Mouse (Mus musculus) hindbrain, embryonic 12.5 days (tissue): ENCODE results near the gene Ubtf. TPM values are rescaled to one million over a fixed set of nuclear protein-coding genes. Genes with fewer than 3 reads are reported as not detected.

Experiments used
- ATAC-seq: fragments of 200-750 bp; cut with Nextera tagmentation; 2 replicates; pipeline ENCODE4 v1.8.0; 2017; ENCODE audit warnings: moderate TSS enrichment; ENCODE audit not compliant: low FRiP score
- H3K27ac ChIP-seq: fragments of 300-500 bp; sonication (generic); 2 replicates; pipeline ENCODE4 v1.5.1; 2016; ENCODE audit warnings: mild to moderate bottlenecking
- H3K27me3 ChIP-seq: fragments of 300-500 bp; sonication (generic); 2 replicates; pipeline ENCODE4 v1.6.1; 2016; ENCODE audit warnings: mild to moderate bottlenecking
- H3K36me3 ChIP-seq: fragments of 300-500 bp; sonication (generic); 2 replicates; pipeline ENCODE4 v1.6.1; 2016; ENCODE audit warnings: mild to moderate bottlenecking
- H3K4me1 ChIP-seq: fragments of 300-500 bp; sonication (generic); 2 replicates; pipeline ENCODE4 v1.6.1; 2016
- H3K4me2 ChIP-seq: fragments of 300-500 bp; sonication (generic); replicated peaks from 2 replicates; pipeline ENCODE4 v1.6.1; 2016; ENCODE audit warnings: mild to moderate bottlenecking
- H3K4me3 ChIP-seq: fragments of 300-500 bp; sonication (generic); 2 replicates; pipeline ENCODE4 v1.5.1; 2016; ENCODE audit warnings: mild to moderate bottlenecking
- H3K9ac ChIP-seq: fragments of 300-500 bp; sonication (generic); 2 replicates; pipeline ENCODE4 v1.6.1; 2016; ENCODE audit warnings: mild to moderate bottlenecking, moderate library complexity
- H3K9me3 ChIP-seq: fragments of 300-500 bp; sonication (generic); replicated peaks from 2 replicates; pipeline ENCODE4 v1.6.1; 2016; ENCODE audit warnings: mild to moderate bottlenecking
- WGBS: fragments of 180-500 bp; shearing (Covaris S2); methylation state at CpG from one replicate; pipeline ENCODE4 v1.1.7; 2016; 5-methylcytosine and 5-hydroxymethylcytosine counted together
- polyA plus RNA-seq: library from polyadenylated mRNA; unstranded; fragments of >200 nt; fragmentation: Nextera tagmentation; extraction: Ambion mirVana; gene quantifications from 2 replicates; pipeline ENCODE4 v1.2.1, GENCODE M21; 2016

Ubtf gene
- polyA plus RNA-seq, 1 experiment from 2014 or later: 111 TPM

DNA sequence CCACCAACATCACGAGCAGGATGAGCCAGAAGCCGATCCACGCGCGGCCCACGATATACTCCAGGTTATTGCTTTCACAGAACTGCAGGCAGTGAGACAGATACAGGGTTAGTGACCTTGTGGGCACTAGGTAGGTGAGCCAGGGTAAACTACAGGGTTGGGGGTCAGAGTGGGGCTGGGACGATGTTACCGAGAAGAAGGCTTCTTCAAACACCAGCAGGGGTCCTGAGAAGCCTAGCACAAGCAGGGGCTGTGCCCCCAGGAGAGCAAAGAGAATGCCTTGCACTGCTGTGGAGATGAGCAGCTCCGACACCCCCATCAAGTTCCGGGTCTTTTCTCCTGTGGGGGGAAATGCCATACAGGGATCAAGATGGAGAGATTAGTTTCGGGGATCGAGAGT, 36.6 kb upstream of the Ubtf start:
- no peaks in the 10 kb centered on the region for H3K4me1 ChIP-seq
- WGBS: 77% methylated on average over 12 of the region's 12 CpGs
- H3K9ac ChIP-seq: no peak overlapping the region
- no peak overlapping the region for H3K27ac ChIP-seq
- no peaks in the 10 kb centered on the region for H3K36me3 ChIP-seq
- ATAC-seq: no peak
- H3K4me2 ChIP-seq: no peak overlapping the region
- peaks cover 14% of the 10 kb centered on the region; the same call in 1 of the 2 replicates for H3K27me3 ChIP-seq
- H3K9me3 ChIP-seq: no peaks in the 10 kb centered on the region
- no peak overlapping the region for H3K4me3 ChIP-seq

GRCm38 (mm10) chr11:102355501-102355900, 36.0 kb upstream of the Ubtf start:
- no peaks in the 10 kb centered on the region for H3K4me1 ChIP-seq
- no peaks in the 10 kb centered on the region for H3K9me3 ChIP-seq
- H3K4me2 ChIP-seq: no peak overlapping the region
- no peak overlapping the region for H3K9ac ChIP-seq
- ATAC-seq: no peak
- no peaks in the 10 kb centered on the region for H3K36me3 ChIP-seq
- peaks cover 14% of the 10 kb centered on the region; the same call in 1 of the 2 replicates for H3K27me3 ChIP-seq
- 87% methylated on average over 3 of the region's 3 CpGs for WGBS
- no peak overlapping the region for H3K27ac ChIP-seq
- H3K4me3 ChIP-seq: no peak overlapping the region

GRCm38 (mm10) chr11:102353021-102353431, 33.5 kb upstream of the Ubtf start:
- no peak overlapping the region for H3K4me2 ChIP-seq
- no peak overlapping the region for H3K27ac ChIP-seq
- peaks cover 10% of the 10 kb centered on the region; the same call in 1 of the 2 replicates for H3K27me3 ChIP-seq
- no peak overlapping the region for H3K9ac ChIP-seq
- no peak overlapping the region for H3K4me3 ChIP-seq
- 50% methylated on average over 8 of the region's 8 CpGs for WGBS
- no peaks in the 10 kb centered on the region for H3K4me1 ChIP-seq
- no peaks in the 10 kb centered on the region for H3K36me3 ChIP-seq
- H3K9me3 ChIP-seq: no peaks in the 10 kb centered on the region
- no peak for ATAC-seq

DNA sequence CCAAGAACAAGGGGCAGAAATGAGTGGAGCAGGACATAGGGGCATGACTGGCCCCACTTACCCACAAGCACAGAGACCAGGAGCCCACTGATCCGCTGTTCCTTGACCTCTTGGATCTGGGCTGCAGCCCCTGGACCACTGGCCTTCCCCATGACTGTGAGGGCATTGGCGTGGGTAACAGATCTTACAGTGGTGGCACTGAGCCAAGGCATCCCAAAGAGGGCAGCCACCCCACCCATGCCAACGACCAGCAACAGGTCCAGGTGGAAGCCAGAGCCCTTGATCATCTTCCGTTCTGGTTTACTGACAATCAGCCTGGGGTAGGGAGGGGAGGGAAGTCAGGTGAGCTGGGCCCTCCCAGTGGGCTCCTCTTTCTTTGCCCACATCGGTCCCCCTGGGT, 32.8 kb upstream of the Ubtf start:
- Histone ChIP-seq H3K9ac (no peak overlapping the region), H3K9me3 (no peaks in the 10 kb centered on the region), H3K27me3 (peaks cover 10% of the 10 kb centered on the region; the same call in 1 of the 2 replicates), H3K4me1 (no peaks in the 10 kb centered on the region), H3K4me2 (no peak overlapping the region), H3K27ac (no peak overlapping the region), H3K36me3 (no peaks in the 10 kb centered on the region), H3K4me3 (no peak overlapping the region)
- 49% methylated on average over 5 of the region's 5 CpGs for WGBS
- no peak for ATAC-seq

- Histone ChIP-seq H3K9me3 (no peaks in the 10 kb centered on the region), H3K9ac (no peak overlapping the region), H3K4me2 (no peak overlapping the region), H3K4me3 (no peak overlapping the region), H3K27ac (no peak overlapping the region), H3K4me1 (0 out of 2 replicates have a peak, but pooled peaks cover 2% of the 10 kb centered on the region), H3K27me3 (peaks cover 4% of the 10 kb centered on the region; the same call in 1 of the 2 replicates), H3K36me3 (no peaks in the 10 kb centered on the region)
- WGBS: 87% methylated on average over 17 of the region's 17 CpGs
- no peak for ATAC-seq
These were observed 31.5 kb upstream of the Ubtf start for GRCm38 (mm10) chr11:102350981-102351523.

DNA sequence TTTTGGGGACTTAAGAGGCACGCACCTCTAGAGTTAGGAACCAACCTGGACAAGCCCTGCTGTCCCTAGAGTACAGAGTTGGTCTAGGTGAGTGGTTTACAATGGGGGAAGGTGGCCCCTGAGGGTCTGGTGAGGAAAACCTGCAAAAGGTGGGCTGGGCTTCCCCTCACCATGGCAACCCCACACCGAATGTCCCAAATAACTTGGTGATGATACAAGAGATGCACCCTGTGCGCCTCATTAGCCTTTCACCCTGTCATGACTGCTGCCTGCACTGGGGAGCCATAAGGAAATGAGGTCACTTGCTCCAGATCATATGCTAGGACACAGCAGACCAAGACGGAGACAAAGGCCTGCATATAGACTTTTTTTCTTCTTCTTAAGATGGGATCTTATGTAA, 30.9 kb upstream of the Ubtf start:
- 95% methylated on average over 4 of the region's 4 CpGs for WGBS
- Histone ChIP-seq H3K4me2 (no peak overlapping the region), H3K9me3 (no peaks in the 10 kb centered on the region), H3K9ac (no peak overlapping the region), H3K36me3 (no peaks in the 10 kb centered on the region), H3K27me3 (peaks cover 4% of the 10 kb centered on the region; the same call in 1 of the 2 replicates), H3K4me3 (no peak overlapping the region), H3K4me1 (0 out of 2 replicates have a peak, but pooled peaks cover 2% of the 10 kb centered on the region), H3K27ac (no peak overlapping the region)
- no peak for ATAC-seq

GRCm38 (mm10) chr11:102349189-102349954, 29.8 kb upstream of the Ubtf start:
- Histone ChIP-seq H3K4me2 (no peak overlapping the region), H3K9ac (no peak overlapping the region), H3K36me3 (no peaks in the 10 kb centered on the region), H3K27ac (no peak overlapping the region), H3K27me3 (peaks cover 4% of the 10 kb centered on the region; the same call in 1 of the 2 replicates), H3K9me3 (no peaks in the 10 kb centered on the region), H3K4me3 (no peak overlapping the region), H3K4me1 (0 out of 2 replicates have a peak, but pooled peaks cover 2% of the 10 kb centered on the region)
- no peak for ATAC-seq
- WGBS: 84% methylated on average over 3 of the region's 3 CpGs

- H3K27me3 ChIP-seq: peaks cover 4% of the 10 kb centered on the region; the same call in 1 of the 2 replicates
- WGBS: 82% methylated on average over 11 of the region's 11 CpGs
- H3K4me2 ChIP-seq: no peak overlapping the region
These were observed 29.2 kb upstream of the Ubtf start for GRCm38 (mm10) chr11:102348771-102349170.

GRCm38 (mm10) chr11:102348101-102348585, 28.6 kb upstream of the Ubtf start:
- H3K9ac ChIP-seq: no peak overlapping the region
- WGBS: 88% methylated on average over 7 of the region's 7 CpGs
- peaks cover 3% of the 10 kb centered on the region; the same call in 1 of the 2 replicates for H3K4me1 ChIP-seq
- no peak for ATAC-seq
- no peak overlapping the region for H3K4me2 ChIP-seq
- no peak overlapping the region for H3K27ac ChIP-seq
- H3K36me3 ChIP-seq: no peaks in the 10 kb centered on the region
- no peak overlapping the region for H3K4me3 ChIP-seq
- H3K27me3 ChIP-seq: peaks cover 4% of the 10 kb centered on the region; the same call in 1 of the 2 replicates
- no peaks in the 10 kb centered on the region for H3K9me3 ChIP-seq

More at GRCm38 (mm10) chr11:102348771-102349170, 29.2 kb upstream of the Ubtf start:
- Histone ChIP-seq H3K4me1 (0 out of 2 replicates have a peak, but pooled peaks cover 2% of the 10 kb centered on the region), H3K9me3 (no peaks in the 10 kb centered on the region), H3K4me3 (no peak overlapping the region), H3K9ac (no peak overlapping the region), H3K36me3 (no peaks in the 10 kb centered on the region), H3K27ac (no peak overlapping the region)
- ATAC-seq: no peak

DNA sequence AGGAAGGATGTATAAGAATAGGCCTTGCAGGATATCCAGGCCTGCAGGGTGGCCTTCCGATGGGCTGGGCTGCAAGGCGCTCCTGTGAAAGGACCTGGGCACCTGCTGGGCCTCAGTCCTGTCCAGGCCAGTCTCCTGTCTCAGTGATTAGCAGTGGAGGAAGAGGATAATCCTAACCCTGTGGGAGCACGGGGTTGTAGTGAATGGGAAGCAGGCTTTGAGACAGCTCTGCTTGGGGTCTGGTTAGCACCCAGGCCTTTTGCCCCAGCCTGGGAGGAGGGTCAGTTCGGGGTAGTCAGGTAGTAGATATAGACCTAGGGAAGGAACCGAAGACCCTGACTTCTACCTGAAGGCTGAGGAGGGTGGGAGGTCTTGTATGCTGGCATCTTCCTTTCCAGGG, 28.1 kb upstream of the Ubtf start:
- ATAC-seq: no peak

DNA sequence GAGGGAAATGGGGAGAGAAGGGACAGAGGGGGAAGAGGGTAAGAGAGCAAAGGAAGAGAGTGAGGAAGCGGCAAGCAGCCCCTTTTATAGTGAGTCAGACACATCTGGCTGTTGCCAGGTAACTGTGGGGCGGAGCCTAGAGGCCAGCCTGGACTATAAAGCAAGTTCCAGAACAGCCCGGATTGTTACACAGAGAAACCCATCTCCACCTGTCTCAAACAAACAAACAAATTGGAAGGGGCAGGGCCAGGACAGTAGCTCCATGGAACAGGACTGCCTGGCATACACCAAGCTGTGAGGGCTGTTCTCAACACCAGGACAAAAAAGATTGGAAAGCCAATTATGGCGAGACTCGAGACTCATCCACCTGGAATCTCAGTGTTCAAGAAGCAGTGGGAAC, 27.4 kb upstream of the Ubtf start:
- Histone ChIP-seq H3K27ac (no peak overlapping the region), H3K4me1 (peaks cover 6% of the 10 kb centered on the region; the same call in 1 of the 2 replicates), H3K27me3 (peaks cover 1% of the 10 kb centered on the region; the same call in 1 of the 2 replicates), H3K4me2 (no peak overlapping the region), H3K4me3 (no peak overlapping the region), H3K9me3 (no peaks in the 10 kb centered on the region), H3K36me3 (no peaks in the 10 kb centered on the region), H3K9ac (no peak overlapping the region)
- 64% methylated on average over 5 of the region's 5 CpGs for WGBS
- no peak for ATAC-seq

More for the DNA sequence above, 28.1 kb upstream of the Ubtf start:
- no peak overlapping the region for H3K27ac ChIP-seq
- H3K4me1 ChIP-seq: peaks cover 6% of the 10 kb centered on the region; the same call in 1 of the 2 replicates
- no peaks in the 10 kb centered on the region for H3K36me3 ChIP-seq
- no peak overlapping the region for H3K4me3 ChIP-seq
- H3K9me3 ChIP-seq: no peaks in the 10 kb centered on the region
- H3K4me2 ChIP-seq: no peak overlapping the region
- H3K27me3 ChIP-seq: peaks cover 4% of the 10 kb centered on the region; the same call in 1 of the 2 replicates
- WGBS: 68% methylated on average over 5 of the region's 5 CpGs
- H3K9ac ChIP-seq: no peak overlapping the region

- no peak for ATAC-seq
- no peak overlapping the region for H3K4me2 ChIP-seq
- 86% methylated on average over 3 of the region's 3 CpGs for WGBS
- H3K27me3 ChIP-seq: no peaks in the 10 kb centered on the region; the same call in 1 of the 2 replicates
- peaks cover 6% of the 10 kb centered on the region; the same call in 1 of the 2 replicates for H3K4me1 ChIP-seq
- H3K9ac ChIP-seq: no peak overlapping the region
- H3K9me3 ChIP-seq: no peaks in the 10 kb centered on the region
- no peak overlapping the region for H3K4me3 ChIP-seq
- no peaks in the 10 kb centered on the region for H3K36me3 ChIP-seq
- no peak overlapping the region for H3K27ac ChIP-seq
These were observed 24.9 kb upstream of the Ubtf start for GRCm38 (mm10) chr11:102344458-102344857.
